In the genomic region with DNA sequence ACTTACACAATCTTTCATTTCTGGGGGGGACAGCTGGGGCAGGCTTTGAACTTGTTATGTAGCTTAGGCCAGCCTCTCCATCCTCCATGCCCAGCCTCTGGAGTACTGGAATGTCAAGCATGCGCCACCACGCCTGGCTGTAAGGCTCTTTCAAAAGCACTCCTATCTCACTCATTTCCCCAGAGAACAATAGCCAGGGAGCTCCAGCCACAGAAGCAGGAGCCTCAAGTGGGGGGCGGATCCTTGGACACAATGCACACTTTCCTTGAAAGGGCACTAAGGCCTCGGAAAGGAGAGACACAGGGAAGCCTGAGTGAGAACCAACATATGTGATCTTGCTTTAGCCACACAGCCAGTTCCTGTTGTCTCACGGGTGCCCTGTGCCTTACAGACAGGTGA, we compare ENCODE assay signal across 8 mouse cellular contexts.
DNase-seq lines count a peak whose midpoint lies in the region; ATAC-seq and TF ChIP-seq lines count a peak whose summit lies in the region.

No protein-coding gene starts in this region.

- H3K4me3 ChIP-seq in midbrain, embryonic 10.5 days = no peak overlapping the region
- no peak overlapping the region for H3K4me3 ChIP-seq in midbrain, postnatal 0 days (ENCODE audit: low read depth, low read length)
- no peak overlapping the region for H3K4me3 ChIP-seq in heart, embryonic 13.5 days
- H3K4me3 ChIP-seq in stomach, embryonic 16.5 days (replicated peaks; ENCODE audit: low read length) = no peak overlapping the region

- peak overlapping the region; percentile 81 for H3K27ac ChIP-seq in midbrain, embryonic 10.5 days (replicated peaks)
- no peak overlapping the region for H3K27ac ChIP-seq in midbrain, postnatal 0 days (ENCODE audit: low read depth, low read length)
- peak overlapping the region; percentile 72 for H3K27ac ChIP-seq in heart, embryonic 13.5 days (replicated peaks)
- no peak overlapping the region for H3K27ac ChIP-seq in stomach, embryonic 16.5 days (ENCODE audit: low read length)

- H3K4me2 ChIP-seq in midbrain, postnatal 0 days (ENCODE audit: low read depth, low read length, poor library complexity, severe bottlenecking) = no peak overlapping the region
- 0 out of 2 replicates have a peak overlapping the region, but pooled peaks have one; percentile 11 for H3K4me2 ChIP-seq in heart, embryonic 13.5 days
- H3K4me2 ChIP-seq in stomach, embryonic 16.5 days (ENCODE audit: low read depth, low read length) = no peak overlapping the region

- H3K36me3 ChIP-seq in midbrain, embryonic 10.5 days = no peaks in the 10 kb centered on the region
- H3K36me3 ChIP-seq in midbrain, postnatal 0 days (ENCODE audit: insufficient read depth, low read length) = no peaks in the 10 kb centered on the region
- H3K36me3 ChIP-seq in heart, embryonic 13.5 days = no peaks in the 10 kb centered on the region
- no peaks in the 10 kb centered on the region for H3K36me3 ChIP-seq in stomach, embryonic 16.5 days (ENCODE audit: control insufficient read depth, insufficient read depth, low read length)

- peaks cover 52% of the 10 kb centered on the region for H3K4me1 ChIP-seq in midbrain, embryonic 10.5 days
- peaks cover 18% of the 10 kb centered on the region for H3K4me1 ChIP-seq in midbrain, postnatal 0 days (ENCODE audit: insufficient read depth, low read length)
- peaks cover 34% of the 10 kb centered on the region for H3K4me1 ChIP-seq in heart, embryonic 13.5 days
- H3K4me1 ChIP-seq in stomach, embryonic 16.5 days (ENCODE audit: control insufficient read depth, insufficient read depth, low read length) = peaks cover 9% of the 10 kb centered on the region; the same call in 1 of the 2 replicates

- peak; percentile 61 for DNase-seq in midbrain, embryonic 10.5 days (ENCODE audit: low spot score)
- DNase-seq in midbrain, postnatal 0 days (ENCODE audit: low spot score) = no peak
- DNase-seq in lung, adult 18-20 months = peak; percentile 88 to 91
- no peak for DNase-seq in thymus, postnatal 36 days
- no peak for DNase-seq in natural killer cell, adult 2 months (ENCODE audit: low spot score in 2 of 2)
- no peak for DNase-seq in spleen, postnatal 14 days (ENCODE audit: low spot score in 2 of 2)

- 3% methylated on average over 5 of the region's 5 CpGs for WGBS in midbrain, embryonic 10.5 days
- WGBS in midbrain, postnatal 0 days = 35% methylated on average over 5 of the region's 5 CpGs
- 10% methylated on average over 5 of the region's 5 CpGs for WGBS in heart, embryonic 13.5 days
- 14% methylated on average over 5 of the region's 5 CpGs for WGBS in stomach, embryonic 16.5 days

- peaks cover 9% of the 10 kb centered on the region for H3K27me3 ChIP-seq in midbrain, embryonic 10.5 days (ENCODE audit: low read depth, poor library complexity, severe bottlenecking)
- H3K27me3 ChIP-seq in midbrain, postnatal 0 days (ENCODE audit: insufficient read depth, low read length) = no peaks in the 10 kb centered on the region
- H3K27me3 ChIP-seq in heart, embryonic 13.5 days (replicated peaks) = peaks cover 15% of the 10 kb centered on the region
- H3K27me3 ChIP-seq in stomach, embryonic 16.5 days (ENCODE audit: control insufficient read depth, insufficient read depth, low read length) = no peaks in the 10 kb centered on the region

- no peak overlapping the region for H3K9ac ChIP-seq in midbrain, postnatal 0 days (replicated peaks; ENCODE audit: low read length, poor library complexity, severe bottlenecking)
- H3K9ac ChIP-seq in heart, embryonic 13.5 days = peak overlapping the region; percentile 44; the same call in 1 of the 2 replicates
- no peak overlapping the region for H3K9ac ChIP-seq in stomach, embryonic 16.5 days (ENCODE audit: low read length)

- no peak for TF ChIP-seq CTCF in midbrain, postnatal 0 days (IDR thresholded peaks at IDR 0.05)

- H3K9me3 ChIP-seq in midbrain, embryonic 10.5 days (replicated peaks) = 0 out of 2 replicates have a peak, but pooled peaks cover 2% of the 10 kb centered on the region
- H3K9me3 ChIP-seq in midbrain, postnatal 0 days (ENCODE audit: low read length) = no peaks in the 10 kb centered on the region
- H3K9me3 ChIP-seq in heart, embryonic 13.5 days = no peaks in the 10 kb centered on the region
- H3K9me3 ChIP-seq in stomach, embryonic 16.5 days (replicated peaks; ENCODE audit: control insufficient read depth, low read length) = no peaks in the 10 kb centered on the region

- ATAC-seq in midbrain, postnatal 0 days (ENCODE audit: low FRiP score) = no peak
- 0 out of 2 replicates have a peak, but pooled peaks have one; percentile 15 for ATAC-seq in heart, embryonic 13.5 days (ENCODE audit: extremely low read depth, insufficient number of reproducible peaks, low FRiP score, low TSS enrichment)
- 0 out of 2 replicates have a peak, but pooled peaks have one; percentile 49 for ATAC-seq in stomach, embryonic 16.5 days (ENCODE audit: insufficient read depth, low FRiP score)

Comparison
In these comparisons a context has a peak if more than half of its experiments do, and no peak if none do; other contexts are left out.
1. DNase-seq: peak in midbrain, embryonic 10.5 days (single experiment) and lung, adult 18-20 months (2 of 2); none in midbrain, postnatal 0 days (single experiment), thymus, postnatal 36 days (0 of 2), natural killer cell, adult 2 months (0 of 2) and spleen, postnatal 14 days (0 of 2).
2. H3K27ac ChIP-seq: peak in midbrain, embryonic 10.5 days (single experiment) and heart, embryonic 13.5 days (single experiment); none in midbrain, postnatal 0 days (single experiment) and stomach, embryonic 16.5 days (single experiment).